Mouse (Mus musculus): Measurements from ENCODE around the gene Top1.

- TF ChIP-seq CTCF (conservative IDR thresholded peaks at IDR 0.05 in 1 of 2, IDR thresholded peaks at IDR 0.05 in 1 of 2; ENCODE audit: low read depth in 2 of 2, low read length in 2 of 2) (no peak), POLR2A (IDR thresholded peaks at IDR 0.05; ENCODE audit: low read depth, low read length) (peak; percentile 48; the same call in 1 of the 2 replicates), SIN3A (IDR thresholded peaks at IDR 0.05; ENCODE audit: low read length) (peak; percentile 94), TCF12 (IDR thresholded peaks at IDR 0.05; ENCODE audit: low read depth, low read length) (peak; percentile 100), ETS1 (conservative IDR thresholded peaks at IDR 0.05; ENCODE audit: low read depth, low read length) (peak; percentile 99), HCFC1 (IDR thresholded peaks at IDR 0.05; ENCODE audit: low read depth, low read length) (peak; percentile 28; the same call in 1 of the 2 replicates)
These were observed 42.3 kb upstream of the Top1 start for GRCm38 (mm10) chr2:160603154-160603933.

Measured in CH12.LX (cell line).